Mouse (Mus musculus): Measurements from ENCODE around the gene Olfr789.

Olfr789 gene

DNA sequence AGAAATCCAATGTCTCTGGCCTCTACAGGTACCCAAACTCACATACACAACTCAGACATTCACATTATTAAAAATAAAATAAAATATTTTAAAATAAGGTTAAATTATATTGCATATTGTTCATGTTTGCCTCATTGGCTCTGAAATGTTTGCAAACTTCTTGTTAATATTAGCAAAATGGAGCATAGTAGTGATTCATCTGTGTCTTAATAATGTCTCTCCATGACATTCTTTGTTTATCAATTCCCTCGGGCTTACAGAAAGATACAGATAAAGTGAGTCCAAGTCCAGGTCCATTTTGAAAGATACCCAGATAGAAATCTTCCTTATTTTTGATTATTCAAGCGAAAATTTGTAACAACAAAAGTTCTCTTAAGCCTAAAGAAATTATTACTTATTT lies at the start of gene Olfr789:
Gene Olfr789 (plus strand): TSS at position 301 of the 400 bp plus-strand sequence.
- in situ Hi-C loops (cut with MboI, MseI): no loop called here

DNA sequence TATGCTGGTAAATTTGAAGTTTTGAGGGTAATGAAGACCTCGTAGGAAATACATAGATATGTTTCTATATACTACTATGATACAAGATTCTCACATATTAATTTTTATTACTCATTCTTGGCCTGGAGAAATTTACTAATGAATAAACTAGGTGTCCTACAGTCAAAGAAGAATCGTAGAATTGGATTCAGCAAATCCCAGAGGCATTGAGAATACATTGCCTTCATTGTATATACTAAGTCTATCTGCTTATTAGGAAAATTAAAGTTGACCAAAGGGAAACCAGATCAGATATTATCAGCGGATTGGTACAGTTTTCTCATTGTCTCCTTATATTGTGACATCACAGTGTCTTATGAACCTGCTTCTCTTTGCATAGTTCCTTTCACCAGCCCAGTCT lies 23.0 kb upstream of the Olfr789 start, which contains the start of gene Olfr787:
Gene Olfr787 (plus strand): TSS at position 301 of the 400 bp plus-strand sequence.
- in situ Hi-C loops (cut with MboI, MseI): no loop called here

GRCm38 (mm10) chr10:129470698-129471097 lies 13.9 kb upstream of the Olfr789 start, which contains the start of gene Olfr788:
Olfr788 (plus strand) TSS chr10:129470998.
- in situ Hi-C loops (cut with MboI, MseI): no loop called here

DNA sequence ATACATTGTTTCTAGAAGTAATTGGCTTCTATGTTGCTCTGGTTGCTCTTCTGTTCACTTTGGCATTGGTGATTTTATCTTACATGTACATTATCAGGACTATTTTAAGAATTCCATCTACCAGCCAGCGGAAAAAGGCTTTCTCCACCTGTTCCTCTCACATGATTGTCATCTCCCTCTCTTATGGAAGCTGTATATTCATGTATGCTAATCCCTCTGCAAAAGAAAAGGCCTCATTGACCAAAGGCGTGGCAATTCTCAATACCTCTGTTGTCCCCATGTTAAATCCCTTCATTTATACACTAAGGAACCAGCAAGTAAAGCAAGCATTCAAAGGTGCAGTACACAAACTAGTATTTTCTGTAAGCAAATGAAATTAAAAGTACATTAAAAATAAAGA lies 11.3 kb upstream of the Olfr789 start:
- in situ Hi-C loops (cut with MboI, MseI): no loop called here

- in situ Hi-C loops (cut with MboI, MseI): no loop called here
Measured at GRCm38 (mm10) chr10:129473723-129474122, 10.8 kb upstream of the Olfr789 start.

DNA sequence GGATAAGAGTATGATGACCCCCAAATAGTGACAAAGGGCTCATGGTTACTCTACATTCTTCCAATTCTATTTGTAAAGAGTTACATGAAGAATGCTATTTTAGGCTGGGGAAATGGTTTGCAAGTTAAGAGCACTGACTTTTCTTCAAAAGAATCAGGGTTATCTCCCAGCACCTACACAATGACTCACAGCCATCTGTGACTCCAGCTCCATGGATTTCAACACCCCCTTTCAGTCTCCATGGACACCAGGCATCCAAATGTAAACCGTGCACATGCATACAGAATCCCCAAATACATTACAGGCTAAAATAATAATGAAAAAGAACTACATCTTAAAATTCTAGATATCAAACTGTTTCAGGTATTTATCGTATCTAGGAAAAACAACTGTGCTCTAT lies 5.5 kb downstream of the Olfr789 start:
- in situ Hi-C loops (cut with MboI, MseI): no loop called here

DNA sequence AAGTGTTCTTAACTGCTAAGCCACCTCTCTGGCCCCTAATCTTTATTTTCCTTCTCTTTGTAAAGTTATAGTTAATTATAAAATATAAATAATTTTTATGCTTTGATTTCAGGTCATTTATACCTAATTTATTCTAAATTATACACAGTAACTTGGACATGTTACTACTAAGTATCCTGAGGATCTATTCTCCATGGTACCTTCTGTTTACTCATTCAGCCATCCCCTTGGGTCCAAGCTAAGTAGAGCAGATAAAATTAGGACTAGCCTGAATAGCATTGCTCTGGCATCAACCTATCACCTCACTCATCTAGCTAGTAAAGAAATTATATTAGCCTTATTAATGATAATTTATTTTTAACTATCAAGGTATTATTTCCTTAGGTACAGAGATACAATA lies 13.6 kb downstream of the Olfr789 start, which contains the start of gene Olfr790:
Gene Olfr790 (plus strand): TSS at position 301 of the 400 bp plus-strand sequence.
- in situ Hi-C loops (cut with MboI, MseI): no loop called here

DNA sequence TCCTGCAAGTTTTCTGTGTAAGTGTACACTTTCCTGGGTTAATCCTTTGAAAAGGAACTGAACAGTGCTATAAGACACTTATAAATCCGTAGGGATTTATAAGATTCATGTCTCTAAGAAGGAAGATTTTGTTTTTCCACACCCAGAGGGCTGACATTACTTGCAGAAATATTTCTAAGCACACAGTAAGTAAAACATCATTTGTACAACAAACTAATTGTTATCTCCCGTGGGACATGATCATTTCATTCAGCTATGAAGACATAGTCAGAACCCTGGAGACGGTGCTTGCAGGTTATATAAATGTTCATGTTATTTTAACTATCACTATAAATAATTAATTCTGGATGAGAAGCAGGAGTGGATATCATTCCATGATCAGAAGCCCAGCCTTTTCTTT lies 36.9 kb downstream of the Olfr789 start, which contains the start of gene Olfr791:
Gene Olfr791 (plus strand): TSS at position 301 of the 400 bp plus-strand sequence.
- in situ Hi-C loops (cut with MboI, MseI): no loop called here

GRCm38 (mm10) chr10:129538862-129539261 lies 54.3 kb downstream of the Olfr789 start, which contains the start of gene Olfr792:
Olfr792 (plus strand) TSS chr10:129539162.
- in situ Hi-C loops (cut with MboI, MseI): no loop called here
